Mouse (Mus musculus) liver, adult 2 months (tissue): ENCODE measurements around the gene Nos1. TPM values are rescaled to one million over a fixed set of nuclear protein-coding genes. Genes with fewer than 3 reads are reported as not detected.

ENCODE experiments used
- DNase-seq: peaks from one replicate; pipeline ENCODE4 v3.0.0-alpha.2; 2011; ENCODE audit warnings: low read depth, low spot score; ENCODE audit errors: extremely low read depth
- H3K27ac ChIP-seq: fragments of 200-500 bp; replicated peaks from 2 replicates; pipeline ENCODE4 v1.5.1; 2012; ENCODE audit warnings: low read depth, mild to moderate bottlenecking, control low read depth, inconsistent platforms, low read length; ENCODE audit not compliant: insufficient read depth
- H3K27me3 ChIP-seq: fragments of 200-500 bp; 2 replicates; pipeline ENCODE4 v1.6.1; 2012; ENCODE audit warnings: mild to moderate bottlenecking, moderate library complexity, low read length, inconsistent platforms; ENCODE audit not compliant: control insufficient read depth, insufficient read depth
- H3K36me3 ChIP-seq: fragments of 200-500 bp; 2 replicates; pipeline ENCODE4 v1.6.1; 2012; ENCODE audit warnings: low read length, inconsistent platforms; ENCODE audit not compliant: control insufficient read depth, insufficient read depth
- H3K4me1 ChIP-seq: fragments of 200-500 bp; 2 replicates; pipeline ENCODE4 v1.6.1; 2011; ENCODE audit warnings: low read length; ENCODE audit not compliant: control insufficient read depth, insufficient read depth
- H3K4me3 ChIP-seq: fragments of 200-500 bp; 2 replicates; pipeline ENCODE4 v1.5.1; 2011; ENCODE audit warnings: low read depth, mild to moderate bottlenecking, control low read depth, low read length, moderate library complexity; ENCODE audit not compliant: insufficient read depth
- H3K79me2 ChIP-seq: fragments of 200-500 bp; 2 replicates; pipeline ENCODE4 v1.6.1; 2012; ENCODE audit warnings: inconsistent platforms, mild to moderate bottlenecking, low read length, moderate library complexity; ENCODE audit not compliant: control insufficient read depth, insufficient read depth
- H3K9ac ChIP-seq: fragments of 200-500 bp; 2 replicates; pipeline ENCODE4 v1.6.1; 2012; ENCODE audit warnings: low read depth, mild to moderate bottlenecking, control low read depth, inconsistent platforms, low read length
- CTCF ChIP-seq: fragments of 200-500 bp; IDR thresholded peaks from 2 replicates; pipeline ENCODE4 v1.5.1; 2011; ENCODE audit warnings: low read depth, low read length, control low read depth
- POLR2A ChIP-seq: fragments of 200-500 bp; IDR thresholded peaks from 2 replicates; pipeline ENCODE4 v1.6.1; 2011; ENCODE audit warnings: low read length, control low read depth; ENCODE audit not compliant: insufficient read depth; ENCODE audit errors: extremely low read depth
- WGBS: fragments of 180-500 bp; shearing (Covaris S2); methylation state at CpG from one replicate; pipeline ENCODE4 v1.1.7; 2018; 5-methylcytosine and 5-hydroxymethylcytosine counted together
- polyA plus RNA-seq: library from polyadenylated mRNA; depleted of rRNA; stranded (reverse); fragments of >200 nt; gene quantifications from 2 replicates; pipeline ENCODE4 v1.2.3, GENCODE M21; 2012
- total RNA-seq: library from RNA; depleted of rRNA; stranded (reverse); fragments of >200 nt; gene quantifications from 2 replicates; pipeline ENCODE4 v1.2.3, GENCODE M21; 2014

Gene Nos1
- total and polyA plus RNA-seq, 2 experiments, result 0.05 to 0.09 TPM

- Histone ChIP-seq H3K27me3 (no peaks in the 10 kb centered on the region), H3K27ac (no peak overlapping the region), H3K4me3 (no peak overlapping the region), H3K9ac (no peak overlapping the region), H3K4me1 (no peaks in the 10 kb centered on the region), H3K79me2 (no peaks in the 10 kb centered on the region), H3K36me3 (no peaks in the 10 kb centered on the region)
- WGBS, result 78% methylated on average over 9 of the region's 9 CpGs
- TF ChIP-seq POLR2A (no peak), CTCF (no peak)
- no peak for DNase-seq
Measured at GRCm38 (mm10) chr5:117800849-117801248, 20.0 kb downstream of the Nos1 start.

GRCm38 (mm10) chr5:117802071-117802521 is 21.3 kb downstream of the Nos1 start:
- no peak overlapping the region for H3K27ac ChIP-seq
- H3K9ac ChIP-seq, result no peak overlapping the region
- no peak for DNase-seq
- 81% methylated on average over 11 of the region's 11 CpGs for WGBS
- no peak overlapping the region for H3K4me3 ChIP-seq
- H3K36me3 ChIP-seq, result no peaks in the 10 kb centered on the region
- no peak for TF ChIP-seq POLR2A
- TF ChIP-seq CTCF, result no peak
- H3K4me1 ChIP-seq, result no peaks in the 10 kb centered on the region
- H3K79me2 ChIP-seq, result no peaks in the 10 kb centered on the region
- no peaks in the 10 kb centered on the region for H3K27me3 ChIP-seq

DNA sequence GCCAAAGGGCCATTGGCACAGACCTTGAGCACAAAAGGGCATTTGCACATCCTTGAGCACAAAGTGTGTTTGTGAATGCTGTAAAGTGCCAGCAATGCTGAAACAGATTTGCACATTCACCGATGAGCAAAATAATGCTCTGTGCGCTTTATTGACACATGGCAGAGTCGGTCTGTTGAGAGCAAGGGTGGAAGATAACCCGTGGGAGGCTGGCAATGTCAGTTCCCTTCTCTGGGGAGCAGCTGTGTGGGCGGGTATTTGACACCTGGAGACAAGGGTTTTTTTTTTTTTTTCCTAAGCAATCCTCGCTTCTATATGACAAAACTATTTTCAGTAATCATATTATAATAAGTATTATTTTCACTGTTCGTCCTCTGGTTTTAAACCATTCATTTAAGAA is 22.7 kb downstream of the Nos1 start:
- H3K36me3 ChIP-seq, result no peaks in the 10 kb centered on the region
- H3K27ac ChIP-seq, result no peak overlapping the region
- DNase-seq, result no peak
- H3K79me2 ChIP-seq, result no peaks in the 10 kb centered on the region
- no peak overlapping the region for H3K4me3 ChIP-seq
- no peak for TF ChIP-seq CTCF
- no peak for TF ChIP-seq POLR2A
- WGBS, result 26% methylated on average over 7 of the region's 7 CpGs
- no peaks in the 10 kb centered on the region for H3K4me1 ChIP-seq
- no peak overlapping the region for H3K9ac ChIP-seq
- H3K27me3 ChIP-seq, result no peaks in the 10 kb centered on the region

- no peak for TF ChIP-seq CTCF
- no peak for TF ChIP-seq POLR2A
- DNase-seq, result no peak
- H3K9ac ChIP-seq, result no peak overlapping the region
- no peaks in the 10 kb centered on the region for H3K36me3 ChIP-seq
- no peak overlapping the region for H3K27ac ChIP-seq
- no peaks in the 10 kb centered on the region for H3K79me2 ChIP-seq
- H3K4me1 ChIP-seq, result no peaks in the 10 kb centered on the region
- 93% methylated on average over 7 of the region's 7 CpGs for WGBS
- no peak overlapping the region for H3K4me3 ChIP-seq
- no peaks in the 10 kb centered on the region for H3K27me3 ChIP-seq
Measured at GRCm38 (mm10) chr5:117810930-117811329, 30.1 kb downstream of the Nos1 start.

- WGBS, result 82% methylated on average over 6 of the region's 6 CpGs
- H3K36me3 ChIP-seq, result no peaks in the 10 kb centered on the region
- H3K9ac ChIP-seq, result no peak overlapping the region
- no peak overlapping the region for H3K27ac ChIP-seq
- no peak for TF ChIP-seq POLR2A
- no peak for TF ChIP-seq CTCF
- H3K4me1 ChIP-seq, result no peaks in the 10 kb centered on the region
- H3K79me2 ChIP-seq, result no peaks in the 10 kb centered on the region
- H3K4me3 ChIP-seq, result no peak overlapping the region
- H3K27me3 ChIP-seq, result no peaks in the 10 kb centered on the region
- DNase-seq, result no peak
Measured at GRCm38 (mm10) chr5:117818800-117819199, 38.0 kb downstream of the Nos1 start.

DNA sequence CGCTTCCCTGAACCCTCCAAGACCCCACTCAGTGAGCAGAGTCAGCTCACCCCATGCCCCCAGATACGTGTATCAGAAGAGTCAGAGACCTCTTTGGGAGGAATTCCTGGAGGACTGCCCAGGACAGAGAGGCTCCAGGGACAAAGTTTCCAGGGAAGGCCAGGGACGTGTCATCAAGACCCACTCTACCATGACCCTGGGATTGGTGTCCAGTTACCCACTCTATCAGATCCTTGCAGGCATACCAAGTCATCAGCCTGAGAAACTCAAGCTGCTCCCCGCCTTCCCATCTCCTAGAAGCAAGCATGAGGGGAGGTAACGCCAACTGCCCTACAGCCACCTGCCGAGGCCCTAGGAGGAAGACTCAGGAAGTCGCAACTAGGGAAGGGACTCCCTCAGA is 39.6 kb downstream of the Nos1 start:
- no peak for DNase-seq
- H3K36me3 ChIP-seq, result no peaks in the 10 kb centered on the region

More for the DNA sequence above, 39.6 kb downstream of the Nos1 start:
- no peak overlapping the region for H3K4me3 ChIP-seq
- WGBS, result 54% methylated on average over 7 of the region's 7 CpGs
- no peaks in the 10 kb centered on the region for H3K79me2 ChIP-seq
- H3K27ac ChIP-seq, result no peak overlapping the region
- no peak overlapping the region for H3K9ac ChIP-seq
- no peaks in the 10 kb centered on the region for H3K27me3 ChIP-seq
- no peaks in the 10 kb centered on the region for H3K4me1 ChIP-seq
- TF ChIP-seq POLR2A, result no peak
- TF ChIP-seq CTCF, result no peak
